Comparison of ENCODE assay signal across 8 mouse cellular contexts in the genomic region with DNA sequence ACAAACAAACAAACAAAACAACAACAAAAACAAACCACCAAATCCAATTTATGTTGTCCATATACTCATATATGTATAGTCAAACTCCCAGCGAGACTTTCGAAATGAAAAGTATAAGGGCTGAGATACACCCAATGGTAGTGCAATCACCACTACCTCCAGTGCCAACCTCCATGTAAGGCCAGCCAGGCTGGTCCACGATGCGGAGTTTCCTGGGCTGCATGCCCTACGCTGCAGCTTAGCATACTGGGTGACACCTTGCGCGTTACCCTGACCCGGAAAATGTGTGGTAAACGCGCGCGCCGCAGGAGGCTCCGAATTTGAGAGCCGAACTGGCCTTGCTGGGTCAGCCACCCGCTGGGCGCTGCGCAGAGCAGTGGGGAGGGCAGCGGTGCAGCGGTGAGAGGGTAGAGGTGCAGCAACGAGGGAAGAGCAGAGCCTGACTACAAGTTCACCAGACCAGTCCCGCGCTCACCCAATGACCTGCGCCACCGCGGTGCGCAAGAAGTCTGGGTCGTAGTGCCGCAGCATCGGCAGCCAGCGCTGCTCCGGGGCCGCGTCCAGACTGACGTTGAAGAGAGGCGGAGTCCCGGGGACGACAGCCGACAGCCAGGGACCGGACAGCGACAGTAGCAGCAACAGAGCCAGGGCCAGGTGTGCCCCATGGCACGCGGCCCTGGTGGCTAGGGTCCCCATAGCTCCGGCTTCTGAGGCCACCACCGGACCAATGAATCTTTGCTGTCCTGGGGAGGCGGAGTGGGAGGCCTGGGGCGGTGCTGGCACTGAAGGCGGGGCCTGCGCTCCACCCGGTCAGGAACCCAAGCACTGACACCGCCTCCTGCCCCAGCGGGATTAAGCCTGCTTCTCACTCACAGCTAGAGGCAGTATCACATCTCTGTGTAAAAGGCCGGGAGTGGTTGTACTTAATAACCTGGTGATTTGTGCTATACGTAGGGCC. TPM values are rescaled to one million over a fixed set of nuclear protein-coding genes. Genes with fewer than 3 reads are reported as not detected.
DNase-seq lines count a peak whose midpoint lies in the region; ATAC-seq and TF ChIP-seq lines count a peak whose summit lies in the region.

Gene Naaa, minus strand, starts transcription at position 734 of the 958 bp plus-strand sequence.

- no peaks in the 10 kb centered on the region for H3K79me2 ChIP-seq in C2C12 (ENCODE audit: control insufficient read depth, insufficient read depth)
- H3K79me2 ChIP-seq in liver, adult 2 months (ENCODE audit: control insufficient read depth, insufficient read depth, low read length), result no peaks in the 10 kb centered on the region
- H3K79me2 ChIP-seq in myocyte (ENCODE audit: control insufficient read depth, insufficient read depth), result no peaks in the 10 kb centered on the region

- no peaks in the 10 kb centered on the region for H3K27me3 ChIP-seq in C2C12 (ENCODE audit: control insufficient read depth, insufficient read depth, insufficient read length)
- H3K27me3 ChIP-seq in erythroblast, embryonic 14.5 days (ENCODE audit: control insufficient read depth), result peaks cover 26% of the 10 kb centered on the region
- H3K27me3 ChIP-seq in heart, embryonic 11.5 days (ENCODE audit: control insufficient read depth, insufficient read depth, low read length), result no peaks in the 10 kb centered on the region; the same call in none of the 2 replicates
- no peaks in the 10 kb centered on the region for H3K27me3 ChIP-seq in kidney, embryonic 16.5 days (ENCODE audit: insufficient read depth, low read length)
- no peaks in the 10 kb centered on the region for H3K27me3 ChIP-seq in liver, adult 2 months (ENCODE audit: control insufficient read depth, insufficient read depth, low read length)
- H3K27me3 ChIP-seq in myocyte (ENCODE audit: control insufficient read depth, insufficient read depth, insufficient read length), result no peaks in the 10 kb centered on the region
- H3K27me3 ChIP-seq in splenic B cell, adult 2 months (ENCODE audit: control insufficient read depth, insufficient read depth, low read length, poor library complexity, severe bottlenecking), result no peaks in the 10 kb centered on the region

- H3K36me3 ChIP-seq in C2C12 (ENCODE audit: control insufficient read depth, insufficient read depth), result no peaks in the 10 kb centered on the region
- H3K36me3 ChIP-seq in erythroblast, embryonic 14.5 days (ENCODE audit: control insufficient read depth), result no peaks in the 10 kb centered on the region
- no peaks in the 10 kb centered on the region for H3K36me3 ChIP-seq in heart, embryonic 11.5 days (ENCODE audit: control insufficient read depth, insufficient read depth, low read length)
- H3K36me3 ChIP-seq in kidney, embryonic 16.5 days (ENCODE audit: insufficient read depth, low read length), result no peaks in the 10 kb centered on the region
- no peaks in the 10 kb centered on the region for H3K36me3 ChIP-seq in liver, adult 2 months (ENCODE audit: control insufficient read depth, insufficient read depth, low read length)
- no peaks in the 10 kb centered on the region for H3K36me3 ChIP-seq in myocyte (ENCODE audit: control insufficient read depth, insufficient read depth)
- no peaks in the 10 kb centered on the region for H3K36me3 ChIP-seq in splenic B cell, adult 2 months (ENCODE audit: control insufficient read depth, insufficient read depth, low read length, poor library complexity, severe bottlenecking)

- H3K9me3 ChIP-seq in erythroblast, embryonic 14.5 days (ENCODE audit: control insufficient read depth, low read length), result no peaks in the 10 kb centered on the region
- H3K9me3 ChIP-seq in heart, embryonic 11.5 days (replicated peaks; ENCODE audit: control insufficient read depth, low read length), result no peaks in the 10 kb centered on the region
- no peaks in the 10 kb centered on the region for H3K9me3 ChIP-seq in kidney, embryonic 16.5 days (ENCODE audit: low read length)

- H3K9ac ChIP-seq in heart, embryonic 11.5 days (ENCODE audit: low read depth, low read length), result peak within 1 kb of the TSS; percentile 66
- peak within 1 kb of the TSS; percentile 75 for H3K9ac ChIP-seq in kidney, embryonic 16.5 days (replicated peaks; ENCODE audit: low read length)
- peak within 1 kb of the TSS; percentile 73 for H3K9ac ChIP-seq in liver, adult 2 months (ENCODE audit: low read depth, low read length)

- H3ac ChIP-seq in C2C12 (ENCODE audit: control insufficient read depth, insufficient read length, low read depth) (peak within 1 kb of the TSS; percentile 25), myocyte (ENCODE audit: control insufficient read depth, insufficient read length) (peak within 1 kb of the TSS; percentile 2)

- 2% methylated on average over 54 of the region's 54 CpGs for WGBS in heart, embryonic 11.5 days (ENCODE audit: insufficient replicate concordance)
- 3% methylated on average over 54 of the region's 54 CpGs for WGBS in kidney, embryonic 16.5 days
- 1% methylated on average over 54 of the region's 54 CpGs for WGBS in liver, adult 2 months

- peak; percentile 86 for DNase-seq in brain, embryonic 14.5 days (ENCODE audit: low read depth)
- peak; percentile 91 for DNase-seq in liver, adult 2 months (ENCODE audit: extremely low read depth, low read depth, low spot score)
- DNase-seq in splenic B cell, adult 2 months (ENCODE audit: low read depth, low spot score), result peak; percentile 91

- H3K4me3 ChIP-seq in C2C12 (ENCODE audit: insufficient read depth, poor library complexity, severe bottlenecking), result peak within 1 kb of the TSS; percentile 34
- H3K4me3 ChIP-seq in erythroblast, embryonic 14.5 days (replicated peaks), result peak within 1 kb of the TSS; percentile 76
- peak within 1 kb of the TSS; percentile 73 for H3K4me3 ChIP-seq in heart, embryonic 11.5 days (ENCODE audit: low read depth, low read length)
- peak within 1 kb of the TSS; percentile 72 for H3K4me3 ChIP-seq in kidney, embryonic 16.5 days (ENCODE audit: low read length)
- peak within 1 kb of the TSS; percentile 66 for H3K4me3 ChIP-seq in liver, adult 2 months (ENCODE audit: insufficient read depth, low read depth, low read length)
- peak within 1 kb of the TSS; percentile 29 for H3K4me3 ChIP-seq in myocyte

- H3K79me3 ChIP-seq in C2C12 (ENCODE audit: low read depth), result no peaks in the 10 kb centered on the region

- no peak within 1 kb of the TSS for H3K27ac ChIP-seq in heart, embryonic 11.5 days (ENCODE audit: low read depth, low read length)
- peak within 1 kb of the TSS; percentile 50; the same call in 1 of the 2 replicates for H3K27ac ChIP-seq in kidney, embryonic 16.5 days (ENCODE audit: low read length)
- peak within 1 kb of the TSS; percentile 69 for H3K27ac ChIP-seq in liver, adult 2 months (replicated peaks; ENCODE audit: insufficient read depth, low read depth, low read length)

- TF ChIP-seq POLR2A in brain, embryonic 14.5 days (IDR thresholded peaks at IDR 0.05; ENCODE audit: borderline replicate concordance, extremely low read depth, insufficient read depth, insufficient read length, poor library complexity, severe bottlenecking), result peak; percentile 47; the same call in 1 of the 2 replicates
- peak; percentile 64 for TF ChIP-seq POLR2A in liver, adult 2 months (IDR thresholded peaks at IDR 0.05; ENCODE audit: extremely low read depth, insufficient read depth, low read length)
- peak; percentile 82 for TF ChIP-seq POLR2A in myocyte (IDR thresholded peaks at IDR 0.05; ENCODE audit: insufficient read length, low read depth)

- peaks cover 27% of the 10 kb centered on the region for H3K4me1 ChIP-seq in erythroblast, embryonic 14.5 days (ENCODE audit: control insufficient read depth)
- H3K4me1 ChIP-seq in heart, embryonic 11.5 days (ENCODE audit: control insufficient read depth, insufficient read depth, low read length), result peaks cover 4% of the 10 kb centered on the region; the same call in 1 of the 2 replicates
- peaks cover 9% of the 10 kb centered on the region; the same call in 1 of the 2 replicates for H3K4me1 ChIP-seq in kidney, embryonic 16.5 days (ENCODE audit: insufficient read depth, low read length)
- H3K4me1 ChIP-seq in liver, adult 2 months (ENCODE audit: control insufficient read depth, insufficient read depth, low read length), result no peaks in the 10 kb centered on the region

- no peak for TF ChIP-seq CTCF in C2C12 (IDR thresholded peaks at IDR 0.05; ENCODE audit: control insufficient read depth, insufficient read depth, insufficient read length)
- no peak for TF ChIP-seq CTCF in brain, embryonic 14.5 days (IDR thresholded peaks at IDR 0.05; ENCODE audit: borderline replicate concordance, extremely low read depth, insufficient read depth, insufficient read length)
- peak; percentile 71 for TF ChIP-seq CTCF in liver, adult 2 months (IDR thresholded peaks at IDR 0.05; ENCODE audit: low read depth, low read length)

- peak within 1 kb of the TSS; percentile 93 for H3K4me2 ChIP-seq in heart, embryonic 11.5 days
- H3K4me2 ChIP-seq in kidney, embryonic 16.5 days (replicated peaks; ENCODE audit: low read depth, low read length), result peak within 1 kb of the TSS; percentile 90
- peak within 1 kb of the TSS; percentile 75 for H3K4me2 ChIP-seq in myocyte (ENCODE audit: low read depth)

- ATAC-seq in heart, embryonic 11.5 days (replicated peaks; ENCODE audit: insufficient number of reproducible peaks, low FRiP score, low TSS enrichment), result peak; percentile 88
- ATAC-seq in kidney, embryonic 16.5 days (ENCODE audit: low FRiP score, low TSS enrichment), result peak; percentile 97

TF ChIP-seq in C2C12, 6 proteins besides CTCF, POLR2A, EP300 and RAD21 (continues in another document):
- no peak for TF ChIP-seq USF1 (IDR thresholded peaks at IDR 0.05; ENCODE audit: low read depth)
- no peak for TF ChIP-seq MAX (IDR thresholded peaks at IDR 0.05)
- TF ChIP-seq MYOD1 (IDR thresholded peaks at IDR 0.05; ENCODE audit: control insufficient read depth, insufficient read length, low read depth), result no peak
- no peak for TF ChIP-seq FOSL1 (IDR thresholded peaks at IDR 0.05; ENCODE audit: insufficient read depth, low read length, poor library complexity, severe bottlenecking)
- TF ChIP-seq CEBPB (IDR thresholded peaks at IDR 0.05; ENCODE audit: low read depth), result no peak

TF ChIP-seq in myocyte, 11 proteins besides CTCF, POLR2A, EP300 and RAD21 (continues in another document):
- peak in 1 of 3 experiments; percentile 22 for TF ChIP-seq MYOG (IDR thresholded peaks at IDR 0.05; ENCODE audit: control insufficient read depth in 1 of 3, insufficient read depth in 1 of 3, insufficient read length in 2 of 3, low read depth in 2 of 3)
- no peak for TF ChIP-seq TCF3 (IDR thresholded peaks at IDR 0.05; ENCODE audit: insufficient read length, low read depth)
- TF ChIP-seq POLR2AphosphoS2 (IDR thresholded peaks at IDR 0.05; ENCODE audit: insufficient read length, low read depth), result peak; percentile 64
- no peak for TF ChIP-seq REST (IDR thresholded peaks at IDR 0.05; ENCODE audit: insufficient read depth, insufficient read length)

RNA-seq across cellular contexts. Expression of gene Naaa, which starts in this region (rescaled TPM):
- polyA plus RNA-seq in C2C12 (2012; fragmentation: generic; extraction: Trizol) (5.4 TPM), myocyte (2012; fragmentation: generic; extraction: Trizol) (6.2 TPM)
- polyA plus RNA-seq in brain, embryonic 14.5 days (2012; rRNA removed), result 9.4 and 15.5 TPM in 2 replicates
- 0.05 and 0.08 TPM in 2 replicates for polyA plus RNA-seq in erythroblast, embryonic 14.5 days (2012)
- polyA plus RNA-seq in heart, embryonic 11.5 days (2014; fragmentation: Nextera tagmentation; extraction: Ambion mirVana), result 6.9 and 8.4 TPM in 2 replicates
- 24.2 and 24.3 TPM in 2 replicates for polyA plus RNA-seq in kidney, embryonic 16.5 days (2015; fragmentation: Nextera tagmentation; extraction: Ambion mirVana)
- 4.4 and 5.0 TPM in 2 replicates for total RNA-seq in liver, adult 2 months (2014; rRNA removed)
- polyA plus RNA-seq in liver, adult 2 months (2012; rRNA removed), result 4.8 and 5.2 TPM in 2 replicates
